Mouse (Mus musculus): ENCODE measurements around the gene Cox8a. TPM values are rescaled to one million over a fixed set of nuclear protein-coding genes. Genes with fewer than 3 reads are reported as not detected.

Gene Cox8a
- polyA plus RNA-seq, 1 experiment from 2014 or later = 976 TPM

DNA sequence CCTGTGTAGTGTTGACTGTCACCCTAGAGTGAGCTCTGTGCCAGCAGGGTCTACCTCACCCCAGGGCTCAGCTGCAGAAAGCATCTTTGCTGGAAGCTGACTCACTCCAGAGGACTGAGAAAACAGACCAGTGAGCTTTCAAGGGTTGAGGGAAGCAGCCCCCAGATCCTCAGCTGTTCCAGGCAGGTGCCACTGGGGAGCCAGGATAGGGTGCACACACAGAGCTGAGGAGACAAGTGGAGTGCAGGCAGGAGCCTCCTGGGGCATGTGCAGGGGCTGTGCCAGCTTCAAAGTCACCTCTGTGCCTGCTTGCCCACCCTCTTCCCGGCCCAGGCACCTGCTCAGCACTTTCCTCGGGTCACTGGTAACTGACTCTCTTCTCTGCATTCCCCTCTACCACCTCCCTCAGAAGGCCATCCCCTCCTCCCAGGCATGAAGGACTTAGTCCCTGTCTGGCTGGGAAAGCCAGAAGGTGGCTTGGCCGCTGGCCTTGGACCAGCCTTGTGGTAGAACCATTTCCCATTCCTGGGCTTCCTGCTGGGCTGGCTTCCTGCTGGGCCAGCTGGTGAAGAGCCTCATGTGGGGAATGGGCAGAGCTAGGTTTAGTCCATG is 38.5 kb downstream of the Cox8a start:
- Histone ChIP-seq H3K4me2 (replicated peaks; ENCODE audit: low read depth, low read length) (no peak overlapping the region), H3K4me1 (ENCODE audit: insufficient read depth, low read depth, low read length) (peaks cover 8% of the 10 kb centered on the region; the same call in 1 of the 2 replicates), H3K4me3 (ENCODE audit: low read depth, low read length) (no peak overlapping the region), H3K27me3 (replicated peaks; ENCODE audit: insufficient read depth, low read length) (no peaks in the 10 kb centered on the region), H3K27ac (ENCODE audit: low read length) (no peak overlapping the region), H3K9ac (replicated peaks; ENCODE audit: low read depth) (no peak overlapping the region), H3K9me3 (ENCODE audit: low read length) (no peaks in the 10 kb centered on the region), H3K36me3 (ENCODE audit: insufficient read depth, low read length) (no peaks in the 10 kb centered on the region)
- WGBS = 57% methylated on average over 3 of the region's 3 CpGs
- DNase-seq (ENCODE audit: low spot score) (no peak), ATAC-seq (no peak)
- TF ChIP-seq EP300 (IDR thresholded peaks at IDR 0.05) = no peak
- no peak for TF ChIP-seq CTCF (IDR thresholded peaks at IDR 0.05)

DNA sequence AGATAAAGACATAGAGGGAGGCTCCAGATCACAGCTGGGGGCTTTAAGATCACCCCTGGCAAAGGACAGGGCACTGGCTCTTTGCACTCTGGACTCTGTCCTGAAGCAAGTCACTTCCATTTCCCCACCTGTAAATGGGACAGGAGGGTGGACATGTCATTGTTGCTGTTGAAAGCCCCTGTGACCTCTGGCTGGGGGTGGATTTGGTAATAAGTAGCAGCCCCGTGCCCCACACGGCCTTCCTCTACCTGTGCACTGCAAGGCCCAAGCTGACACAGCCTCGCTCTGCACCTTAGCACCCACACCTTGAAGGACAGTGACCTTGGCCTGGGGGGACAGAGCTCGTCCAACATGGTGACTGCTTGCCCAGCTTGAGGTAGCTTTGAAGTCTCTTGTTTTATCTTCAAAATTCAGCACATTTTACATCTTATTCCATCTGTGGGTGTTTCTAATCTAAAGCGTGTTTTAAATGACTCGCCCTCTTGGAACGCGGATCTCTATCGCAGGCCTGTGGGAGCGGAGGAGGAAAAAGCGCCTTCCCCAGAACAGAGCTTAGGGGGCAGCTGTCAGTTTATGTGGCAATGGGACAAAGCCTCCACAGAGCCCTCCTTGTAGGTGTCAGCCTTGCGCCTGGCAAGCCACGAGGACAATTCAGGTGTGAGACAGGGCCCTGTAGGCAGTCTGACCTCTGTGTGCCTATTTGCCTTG is 39.5 kb downstream of the Cox8a start:
- H3K27ac ChIP-seq (ENCODE audit: low read length) = no peak overlapping the region
- no peak for DNase-seq (ENCODE audit: low spot score)
- WGBS = 59% methylated on average over 13 of the region's 13 CpGs

GRCm38 (mm10) chr19:7176041-7176696 is 41.2 kb downstream of the Cox8a start:
- H3K4me2 ChIP-seq (replicated peaks; ENCODE audit: low read depth, low read length) = no peak overlapping the region
- H3K9ac ChIP-seq (replicated peaks; ENCODE audit: low read depth) = no peak overlapping the region
- no peaks in the 10 kb centered on the region for H3K9me3 ChIP-seq (ENCODE audit: low read length)
- no peak overlapping the region for H3K4me3 ChIP-seq (ENCODE audit: low read depth, low read length)
- no peak for DNase-seq (ENCODE audit: low spot score)
- ATAC-seq = no peak
- H3K36me3 ChIP-seq (ENCODE audit: insufficient read depth, low read length) = no peaks in the 10 kb centered on the region
- no peak for TF ChIP-seq EP300 (IDR thresholded peaks at IDR 0.05)
- WGBS = 16% methylated on average over 11 of the region's 11 CpGs
- H3K4me1 ChIP-seq (ENCODE audit: insufficient read depth, low read depth, low read length) = no peaks in the 10 kb centered on the region
- H3K27ac ChIP-seq (ENCODE audit: low read length) = no peak overlapping the region
- H3K27me3 ChIP-seq (replicated peaks; ENCODE audit: insufficient read depth, low read length) = no peaks in the 10 kb centered on the region

More for the DNA sequence above, 39.5 kb downstream of the Cox8a start:
- Histone ChIP-seq H3K9ac (replicated peaks; ENCODE audit: low read depth) (no peak overlapping the region), H3K4me1 (ENCODE audit: insufficient read depth, low read depth, low read length) (peaks cover 8% of the 10 kb centered on the region; the same call in 1 of the 2 replicates), H3K36me3 (ENCODE audit: insufficient read depth, low read length) (no peaks in the 10 kb centered on the region), H3K4me3 (ENCODE audit: low read depth, low read length) (no peak overlapping the region), H3K27me3 (replicated peaks; ENCODE audit: insufficient read depth, low read length) (no peaks in the 10 kb centered on the region), H3K9me3 (ENCODE audit: low read length) (no peaks in the 10 kb centered on the region), H3K4me2 (replicated peaks; ENCODE audit: low read depth, low read length) (no peak overlapping the region)
- no peak for ATAC-seq
- TF ChIP-seq CTCF (IDR thresholded peaks at IDR 0.05) = no peak
- no peak for TF ChIP-seq EP300 (IDR thresholded peaks at IDR 0.05)

DNA sequence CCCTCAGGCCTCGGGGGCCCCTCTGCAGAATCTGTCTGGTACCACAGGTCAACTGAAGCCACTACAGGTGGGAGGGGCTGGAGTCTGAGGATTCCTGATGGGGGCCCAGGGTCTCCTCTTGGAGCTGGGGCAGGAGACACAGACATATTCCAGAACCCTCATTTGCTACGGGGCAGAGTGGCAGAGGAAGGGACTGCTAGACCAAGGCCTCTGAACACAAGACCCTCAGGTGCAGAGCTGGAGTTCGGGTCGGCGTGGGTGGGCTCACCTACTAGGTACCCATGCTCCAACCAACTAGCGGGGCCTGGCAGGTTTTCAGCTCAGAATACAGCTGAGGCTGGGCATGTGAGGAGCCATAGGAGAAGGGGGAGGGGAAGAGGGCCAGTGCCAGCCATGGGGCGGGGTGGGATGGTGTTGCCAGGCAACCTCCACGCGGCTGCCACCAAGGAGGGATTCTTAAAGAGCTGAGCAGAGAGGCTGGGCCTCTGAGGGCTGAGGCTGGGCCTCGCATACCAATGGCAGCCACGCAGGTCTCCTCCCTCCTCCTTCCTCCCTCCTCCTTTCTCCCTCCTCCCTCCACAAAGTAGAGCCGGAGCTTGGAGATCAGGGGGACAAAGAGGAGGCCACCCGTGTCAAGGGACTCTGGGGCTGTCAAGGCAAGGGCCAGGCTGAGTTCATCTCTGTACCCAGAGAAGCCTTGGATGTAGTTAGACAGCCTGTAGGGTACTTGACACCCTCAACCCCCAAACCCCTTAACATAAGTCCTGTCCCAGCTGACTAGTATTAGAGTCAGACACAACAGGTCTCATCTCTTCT is 45.2 kb downstream of the Cox8a start:
- H3K4me3 ChIP-seq (ENCODE audit: low read depth, low read length) = no peak overlapping the region
- DNase-seq (ENCODE audit: low spot score) (peak; percentile 57), ATAC-seq (peak; percentile 89)
- TF ChIP-seq CTCF (IDR thresholded peaks at IDR 0.05) = no peak
- H3K27ac ChIP-seq (ENCODE audit: low read length) = no peak overlapping the region
- no peaks in the 10 kb centered on the region for H3K9me3 ChIP-seq (ENCODE audit: low read length)
- H3K9ac ChIP-seq (replicated peaks; ENCODE audit: low read depth) = no peak overlapping the region
- H3K4me2 ChIP-seq (replicated peaks; ENCODE audit: low read depth, low read length) = no peak overlapping the region
- WGBS = 20% methylated on average over 13 of the region's 13 CpGs
- H3K27me3 ChIP-seq (replicated peaks; ENCODE audit: insufficient read depth, low read length) = no peaks in the 10 kb centered on the region
- no peaks in the 10 kb centered on the region for H3K36me3 ChIP-seq (ENCODE audit: insufficient read depth, low read length)
- H3K4me1 ChIP-seq (ENCODE audit: insufficient read depth, low read depth, low read length) = no peaks in the 10 kb centered on the region

DNA sequence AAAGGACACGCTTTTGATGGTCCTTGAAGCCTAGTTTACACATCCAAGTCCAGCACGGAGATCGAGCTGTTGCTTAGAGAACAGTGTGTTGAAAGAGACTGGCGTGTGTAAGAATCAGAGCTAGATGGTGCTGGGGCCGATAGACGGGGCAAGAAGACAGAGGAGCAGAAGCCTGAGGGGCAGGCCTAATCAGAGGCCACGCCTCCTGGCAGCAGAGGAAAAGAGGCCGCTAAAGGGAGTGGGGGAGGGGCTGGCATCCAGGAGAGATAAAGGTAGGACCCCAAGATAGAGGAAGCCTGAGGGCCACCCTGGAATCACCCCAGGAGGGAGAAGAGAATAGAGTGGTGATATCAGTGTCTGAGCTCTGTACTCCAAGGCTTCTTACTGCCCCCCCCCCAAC is 46.0 kb downstream of the Cox8a start:
- ATAC-seq (peak; percentile 16; the same call in 1 of the 2 replicates), DNase-seq (ENCODE audit: low spot score) (peak; percentile 34)
- Histone ChIP-seq H3K4me1 (ENCODE audit: insufficient read depth, low read depth, low read length) (no peaks in the 10 kb centered on the region), H3K4me2 (replicated peaks; ENCODE audit: low read depth, low read length) (no peak overlapping the region), H3K27me3 (replicated peaks; ENCODE audit: insufficient read depth, low read length) (peaks cover 7% of the 10 kb centered on the region), H3K36me3 (ENCODE audit: insufficient read depth, low read length) (no peaks in the 10 kb centered on the region), H3K9ac (replicated peaks; ENCODE audit: low read depth) (no peak overlapping the region), H3K4me3 (ENCODE audit: low read depth, low read length) (no peak overlapping the region), H3K9me3 (ENCODE audit: low read length) (no peaks in the 10 kb centered on the region), H3K27ac (ENCODE audit: low read length) (no peak overlapping the region)
- 12% methylated on average over 8 of the region's 8 CpGs for WGBS
- TF ChIP-seq CTCF (IDR thresholded peaks at IDR 0.05) = no peak
- no peak for TF ChIP-seq EP300 (IDR thresholded peaks at IDR 0.05)

DNA sequence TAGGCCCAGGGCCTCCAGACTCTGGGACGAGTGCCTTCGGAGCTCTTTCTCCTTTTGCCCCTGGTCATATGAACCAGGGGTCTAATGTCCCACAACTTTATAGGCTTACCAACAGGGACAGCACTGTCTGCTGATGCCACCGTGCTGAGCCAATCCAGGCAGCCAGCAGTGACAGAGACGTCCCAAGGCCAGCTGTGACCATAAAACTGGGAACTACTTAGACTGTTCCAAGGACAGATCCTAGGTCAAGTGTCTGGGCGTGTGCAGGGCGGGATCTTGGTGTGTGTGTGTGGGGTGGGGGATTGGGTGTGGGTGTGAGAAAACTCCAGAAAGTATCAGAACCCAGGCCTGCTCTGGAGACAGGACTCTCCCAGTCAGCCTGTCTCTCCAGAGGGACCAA is 46.5 kb downstream of the Cox8a start:
- DNase-seq (ENCODE audit: low spot score) (no peak), ATAC-seq (no peak)
- Histone ChIP-seq H3K4me2 (replicated peaks; ENCODE audit: low read depth, low read length) (no peak overlapping the region), H3K27ac (ENCODE audit: low read length) (no peak overlapping the region), H3K27me3 (replicated peaks; ENCODE audit: insufficient read depth, low read length) (peaks cover 12% of the 10 kb centered on the region), H3K9me3 (ENCODE audit: low read length) (no peaks in the 10 kb centered on the region), H3K36me3 (ENCODE audit: insufficient read depth, low read length) (no peaks in the 10 kb centered on the region), H3K4me1 (ENCODE audit: insufficient read depth, low read depth, low read length) (no peaks in the 10 kb centered on the region), H3K4me3 (ENCODE audit: low read depth, low read length) (no peak overlapping the region), H3K9ac (replicated peaks; ENCODE audit: low read depth) (no peak overlapping the region)
- TF ChIP-seq EP300 (IDR thresholded peaks at IDR 0.05) = no peak
- 69% methylated on average over 6 of the region's 6 CpGs for WGBS
